ENCODE assay signal across 22 mouse cellular contexts in the genomic region with DNA sequence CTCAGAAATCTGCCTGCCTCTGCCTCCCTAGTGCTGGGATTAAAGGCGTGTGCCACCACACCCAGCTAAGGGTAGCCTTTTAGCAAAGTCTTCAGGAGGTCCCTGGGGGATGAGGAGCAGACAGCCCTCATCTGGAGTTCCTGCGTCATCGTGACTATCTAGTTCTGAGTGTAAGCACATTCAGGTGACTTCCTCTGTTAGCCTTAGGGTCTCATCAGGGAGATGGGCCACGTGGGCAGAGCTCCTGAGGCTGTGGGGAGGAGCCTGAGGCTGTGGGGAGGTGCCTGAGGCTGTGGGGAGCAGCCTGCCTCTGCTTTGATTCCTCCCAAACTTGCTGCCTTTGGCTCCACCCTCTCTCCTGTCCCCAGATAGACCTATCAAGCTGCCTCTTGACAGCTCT. TPM values are rescaled to one million over a fixed set of nuclear protein-coding genes. Genes with fewer than 3 reads are reported as not detected.
A peak's percentile ranks its signal among the peaks of the same experiment; 100 is the strongest.
DNase-seq lines count a peak whose midpoint lies in the region; TF ChIP-seq lines count a peak whose summit lies in the region.
"Had no signal": no experiment of that assay in that cellular context is flagged by ENCODE, and none has a peak within 500 bp of the region (broad histone marks: within the 10 kb centered on the region; RNA-seq: fewer than 3 reads in every experiment).

No protein-coding gene starts in this region.

- H3K27me3 ChIP-seq in ES-Bruce4 (ENCODE audit: control insufficient read depth, insufficient read depth, low read length, poor library complexity, severe bottlenecking): no peaks in the 10 kb centered on the region
- H3K27me3 ChIP-seq in forebrain, embryonic 10.5 days (ENCODE audit: poor library complexity, severe bottlenecking): peaks cover 99% of the 10 kb centered on the region

- H3K9ac ChIP-seq in ES-Bruce4 (ENCODE audit: low read depth, poor library complexity, severe bottlenecking): no peak overlapping the region
- H3K9ac ChIP-seq: forebrain, embryonic 13.5 days; midbrain, embryonic 13.5 days; stomach, embryonic 15.5 days had no signal

- intact Hi-C loops in gastrocnemius, adult 2 months (cut with DNase I): no loop called here
- intact Hi-C loops in left cerebral cortex, postnatal 10 days (cut with DNase I): no loop called here

- peak; percentile 53 for DNase-seq in thymus, postnatal 0 days (ENCODE audit: low spot score)
- no peak for DNase-seq in thymus, postnatal 4 days
- DNase-seq in induced T-regulatory cell, adult 2 months (ENCODE audit: low read depth): peak; percentile 85
- DNase-seq in gastrocnemius, adult 2 months: no peak
- DNase-seq in left cerebral cortex, postnatal 10 days (ENCODE audit: extremely low spot score in 1 of 2, low spot score in 2 of 2): no peak
- no peak for DNase-seq in forebrain, embryonic 10.5 days (ENCODE audit: extremely low spot score, low spot score)
- DNase-seq: cerebellum, adult 9-10 months; gastrocnemius, postnatal 14 days; heart, adult 2 months; kidney, postnatal 36 days; lung, adult 18-20 months; lung, postnatal 14 days; thymus, adult 18-20 months had no signal

- H3K9me3 ChIP-seq in ES-Bruce4 (replicated peaks; ENCODE audit: control insufficient read depth, insufficient read depth, low read length, poor library complexity, severe bottlenecking): no peaks in the 10 kb centered on the region
- H3K9me3 ChIP-seq in forebrain, embryonic 10.5 days: no peaks in the 10 kb centered on the region
- H3K9me3 ChIP-seq: forebrain, embryonic 13.5 days; hindbrain, embryonic 10.5 days; midbrain, embryonic 13.5 days; stomach, embryonic 15.5 days had no signal

- TF ChIP-seq EP300 in ES-Bruce4 (IDR thresholded peaks at IDR 0.05; ENCODE audit: insufficient read depth, low read depth, low read length): peak; percentile 75; the same call in 1 of the 2 replicates

- 0 out of 2 replicates have a peak overlapping the region, but pooled peaks have one; percentile 10 for H3K27ac ChIP-seq in ES-Bruce4 (ENCODE audit: insufficient read depth, low read length)
- no peak overlapping the region for H3K27ac ChIP-seq in gastrocnemius, adult 2 months
- no peak overlapping the region for H3K27ac ChIP-seq in forebrain, embryonic 10.5 days
- H3K27ac ChIP-seq: forebrain, embryonic 13.5 days; heart, adult 2 months; hindbrain, embryonic 10.5 days; left cerebral cortex, adult 2 months; midbrain, embryonic 13.5 days; stomach, embryonic 15.5 days had no signal

- peaks cover 17% of the 10 kb centered on the region for H3K4me1 ChIP-seq in ES-Bruce4 (ENCODE audit: control insufficient read depth, insufficient read depth, low read length)
- peaks cover 40% of the 10 kb centered on the region for H3K4me1 ChIP-seq in forebrain, embryonic 10.5 days
- H3K4me1 ChIP-seq: stomach, embryonic 15.5 days had no signal

- 58% methylated on average over 4 of the region's 4 CpGs for WGBS in forebrain, embryonic 10.5 days

- no peak for TF ChIP-seq POLR2A in ES-Bruce4 (IDR thresholded peaks at IDR 0.05; ENCODE audit: insufficient read depth, low read length)

- no peaks in the 10 kb centered on the region for H3K36me3 ChIP-seq in ES-Bruce4 (ENCODE audit: control insufficient read depth, insufficient read depth, low read length, poor library complexity, severe bottlenecking)
- no peaks in the 10 kb centered on the region for H3K36me3 ChIP-seq in forebrain, embryonic 10.5 days (replicated peaks)
- H3K36me3 ChIP-seq: hindbrain, embryonic 10.5 days; stomach, embryonic 15.5 days had no signal

- no peak for TF ChIP-seq CTCF in ES-Bruce4 (IDR thresholded peaks at IDR 0.05; ENCODE audit: low read depth, low read length)
- no peak for TF ChIP-seq CTCF in gastrocnemius, adult 2 months (IDR thresholded peaks at IDR 0.05)

- no peak overlapping the region for H3K4me3 ChIP-seq in ES-Bruce4 (ENCODE audit: low read depth, low read length)
- no peak overlapping the region for H3K4me3 ChIP-seq in gastrocnemius, adult 2 months
- H3K4me3 ChIP-seq in forebrain, embryonic 10.5 days: no peak overlapping the region
- H3K4me3 ChIP-seq: forebrain, embryonic 13.5 days; heart, adult 2 months; hindbrain, embryonic 10.5 days; left cerebral cortex, adult 2 months; midbrain, embryonic 13.5 days; myocyte; stomach, embryonic 15.5 days had no signal

RNA-seq across cellular contexts. Expression of gene Dtx1, which starts 14.9 kb away (rescaled TPM):
- polyA plus RNA-seq in thymus, postnatal 0 days (2015; fragmentation: Nextera tagmentation; extraction: Ambion mirVana): 43.4 and 43.7 TPM in 2 replicates
- polyA plus RNA-seq in ES-Bruce4 (2011; ENCODE audit: insufficient read depth, insufficient read length, low read depth, missing spikeins): 19.1 and 21.0 TPM in 2 replicates
- total RNA-seq in gastrocnemius, adult 2 months (2021): under 1 TPM; 0.45 to 0.54 TPM
- total RNA-seq in left cerebral cortex, postnatal 10 days (2021): 10 to 100 TPM; 84.4 to 90.4 TPM
- 1.3 and 2.0 TPM in 2 replicates for polyA plus RNA-seq in forebrain, embryonic 10.5 days (2016; fragmentation: Nextera tagmentation; extraction: Ambion mirVana)
- polyA plus RNA-seq: myocyte had no signal

RNA-seq across cellular contexts. Expression of gene Rasal1, which starts 48.3 kb away (rescaled TPM):
- polyA plus RNA-seq in thymus, postnatal 0 days (2015; fragmentation: Nextera tagmentation; extraction: Ambion mirVana): 11.4 and 11.8 TPM in 2 replicates
- polyA plus RNA-seq in ES-Bruce4 (2011; ENCODE audit: insufficient read depth, insufficient read length, low read depth, missing spikeins): 2.0 and 3.5 TPM in 2 replicates
- total RNA-seq in gastrocnemius, adult 2 months (2021): not detected
- 100 to 1,000 TPM; 107 to 122 TPM for total RNA-seq in left cerebral cortex, postnatal 10 days (2021)
- polyA plus RNA-seq in forebrain, embryonic 10.5 days (2016; fragmentation: Nextera tagmentation; extraction: Ambion mirVana): 0.21 and 0.24 TPM in 2 replicates
- total RNA-seq: gastrocnemius, postnatal 14 days; heart, adult 2 months; megakaryocyte, adult 5-6 weeks had no signal
- polyA plus RNA-seq: heart, embryonic 14.5 days had no signal

RNA-seq across cellular contexts. Expression of gene Oas2, which starts 52.8 kb away (rescaled TPM):
- 0.62 and 0.86 TPM in 2 replicates for polyA plus RNA-seq in thymus, postnatal 0 days (2015; fragmentation: Nextera tagmentation; extraction: Ambion mirVana)
- polyA plus RNA-seq in ES-Bruce4 (2011; ENCODE audit: insufficient read depth, insufficient read length, low read depth, missing spikeins): 0.76 and 0.84 TPM in 2 replicates
- under 1 TPM; 0.10 to 0.28 TPM for total RNA-seq in gastrocnemius, adult 2 months (2021)
- total RNA-seq in left cerebral cortex, postnatal 10 days (2021): under 1 TPM in 1 of 2 experiments, not detected in 1; 0.28 TPM
- 0.11 TPM in 1 of 2 replicates, not detected in the other for polyA plus RNA-seq in forebrain, embryonic 10.5 days (2016; fragmentation: Nextera tagmentation; extraction: Ambion mirVana)
- polyA plus RNA-seq: myocyte had no signal

Comparison
In these comparisons a context has a peak if more than half of its experiments do, and no peak if none do; other contexts are left out.
1. DNase-seq: peak in thymus, postnatal 0 days (single experiment) and induced T-regulatory cell, adult 2 months (single experiment); none in thymus, postnatal 4 days (single experiment), gastrocnemius, adult 2 months (single experiment), left cerebral cortex, postnatal 10 days (0 of 2) and forebrain, embryonic 10.5 days (single experiment).